Comparison of ENCODE assay signal across 1 mouse cellular context in genomic region chr14:100937358-100937887, GRCm38 (mm10).
TF ChIP-seq lines count a peak whose summit lies in the region.

No protein-coding gene starts in this region.

TF ChIP-seq in CH12.LX, 34 proteins besides CTCF, POLR2A, EP300 and RAD21 (continued from another document):
- TF ChIP-seq ZMIZ1 (IDR thresholded peaks at IDR 0.05; ENCODE audit: low read depth, low read length) (no peak), PAX5 (IDR thresholded peaks at IDR 0.05; ENCODE audit: low read length) (no peak), NRF1 (IDR thresholded peaks at IDR 0.05; ENCODE audit: low read depth, low read length) (no peak), POLR2AphosphoS2 (IDR thresholded peaks at IDR 0.05; ENCODE audit: low read depth, low read length) (no peak), BHLHE40 (IDR thresholded peaks at IDR 0.05; ENCODE audit: low read depth, low read length) (peak; percentile 46; the same call in 1 of the 2 replicates), CHD2 (IDR thresholded peaks at IDR 0.05; ENCODE audit: low read length) (no peak), MAFK (IDR thresholded peaks at IDR 0.05; ENCODE audit: insufficient replicate concordance, low read length) (peak; percentile 56), IRF4 (IDR thresholded peaks at IDR 0.05; ENCODE audit: low read depth, low read length) (peak; percentile 84), MYC (IDR thresholded peaks at IDR 0.05; ENCODE audit: low read depth, low read length) (no peak), CHD1 (IDR thresholded peaks at IDR 0.05; ENCODE audit: low read depth, low read length) (no peak), MAX (IDR thresholded peaks at IDR 0.05; ENCODE audit: low read length) (no peak), MAZ (IDR thresholded peaks at IDR 0.05; ENCODE audit: low read depth, low read length) (no peak), SMC3 (IDR thresholded peaks at IDR 0.05; ENCODE audit: low read depth, low read length) (no peak), MXI1 (IDR thresholded peaks at IDR 0.05; ENCODE audit: low read depth, low read length) (no peak), ETS1 (conservative IDR thresholded peaks at IDR 0.05; ENCODE audit: low read depth, low read length) (peak; percentile 55), SIN3A (IDR thresholded peaks at IDR 0.05; ENCODE audit: low read length) (no peak), NELFE (IDR thresholded peaks at IDR 0.05; ENCODE audit: low read depth, low read length) (no peak)
